Mouse (Mus musculus) myocyte (in vitro differentiated cells): ENCODE data around the gene Apln.

ENCODE experiments used
- CEBPB ChIP-seq: IDR thresholded peaks from 2 replicates; pipeline ENCODE4 v1.6.1; 2011; ENCODE audit warnings: mild to moderate bottlenecking, moderate library complexity; ENCODE audit not compliant: poor library complexity, insufficient read depth, severe bottlenecking
- MAX ChIP-seq: IDR thresholded peaks from one replicate; pipeline ENCODE4 v1.6.1; 2011; ENCODE audit warnings: low read depth, mild to moderate bottlenecking, control low read depth
- MYOD1 ChIP-seq, 3 experiments: IDR thresholded peaks; one replicate each; pipeline ENCODE4 v1.6.1; 2011; ENCODE audit warnings: control low read depth in 2 of 3, low read depth in 2 of 3, mild to moderate bottlenecking in 2 of 3, moderate library complexity in 1 of 3; ENCODE audit not compliant: insufficient read length in 2 of 3, control insufficient read depth in 1 of 3
- MYOG ChIP-seq, 3 experiments: IDR thresholded peaks; one replicate each; pipeline ENCODE4 v1.6.1; 2011; ENCODE audit warnings: control low read depth in 2 of 3, low read depth in 2 of 3, mild to moderate bottlenecking in 2 of 3; ENCODE audit not compliant: insufficient read length in 2 of 3, control insufficient read depth in 1 of 3, insufficient read depth in 1 of 3
- POLR2A ChIP-seq: IDR thresholded peaks from one replicate; pipeline ENCODE4 v1.6.1; 2011; ENCODE audit warnings: low read depth, mild to moderate bottlenecking, control low read depth, moderate library complexity; ENCODE audit not compliant: insufficient read length
- POLR2AphosphoS2 ChIP-seq: IDR thresholded peaks from one replicate; pipeline ENCODE4 v1.6.1; 2011; ENCODE audit warnings: low read depth, control low read depth; ENCODE audit not compliant: insufficient read length
- SRF ChIP-seq: IDR thresholded peaks from one replicate; pipeline ENCODE4 v1.6.1; 2011; ENCODE audit warnings: low read depth; ENCODE audit not compliant: control insufficient read depth, insufficient read length
- TCF12 ChIP-seq: IDR thresholded peaks from one replicate; pipeline ENCODE4 v1.6.1; 2011; ENCODE audit warnings: mild to moderate bottlenecking, control low read depth; ENCODE audit not compliant: poor library complexity, insufficient read depth, severe bottlenecking
- USF1 ChIP-seq: IDR thresholded peaks from one replicate; pipeline ENCODE4 v1.6.1; 2011; ENCODE audit warnings: low read depth, mild to moderate bottlenecking, control low read depth, moderate library complexity

DNA sequence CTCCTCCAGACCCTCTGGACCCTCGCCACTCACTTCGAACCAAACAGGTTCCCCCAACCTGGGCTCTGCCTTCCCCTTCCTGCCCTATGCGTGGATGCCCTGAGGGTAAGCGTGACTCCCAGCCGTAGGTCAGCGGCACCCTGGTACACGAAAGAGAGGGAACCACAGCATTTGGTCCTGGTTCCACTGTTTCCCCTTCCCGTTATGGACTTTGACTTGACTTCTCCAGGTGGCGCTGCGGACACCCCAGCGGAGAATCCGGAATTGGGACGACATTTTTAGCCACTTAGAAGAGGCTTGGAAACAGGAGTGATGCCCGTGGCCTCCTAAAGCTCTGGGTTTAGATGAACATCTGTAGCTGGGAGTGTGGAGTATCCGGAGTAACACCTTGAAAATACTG is 15.3 kb downstream of the Apln start:
- TF ChIP-seq USF1 (no peak), MYOG (IDR thresholded peaks at IDR 0.05; ENCODE audit: control insufficient read depth in 1 of 3, insufficient read depth in 1 of 3, insufficient read length in 2 of 3, low read depth in 2 of 3) (no peak), POLR2A (no peak), POLR2AphosphoS2 (no peak), MAX (no peak), MYOD1 (IDR thresholded peaks at IDR 0.05; ENCODE audit: control insufficient read depth in 1 of 3, insufficient read length in 2 of 3, low read depth in 2 of 3) (no peak), CEBPB (no peak), TCF12 (no peak), SRF (no peak)
